8 mouse cellular contexts compared by ENCODE assay signal in the genomic region with DNA sequence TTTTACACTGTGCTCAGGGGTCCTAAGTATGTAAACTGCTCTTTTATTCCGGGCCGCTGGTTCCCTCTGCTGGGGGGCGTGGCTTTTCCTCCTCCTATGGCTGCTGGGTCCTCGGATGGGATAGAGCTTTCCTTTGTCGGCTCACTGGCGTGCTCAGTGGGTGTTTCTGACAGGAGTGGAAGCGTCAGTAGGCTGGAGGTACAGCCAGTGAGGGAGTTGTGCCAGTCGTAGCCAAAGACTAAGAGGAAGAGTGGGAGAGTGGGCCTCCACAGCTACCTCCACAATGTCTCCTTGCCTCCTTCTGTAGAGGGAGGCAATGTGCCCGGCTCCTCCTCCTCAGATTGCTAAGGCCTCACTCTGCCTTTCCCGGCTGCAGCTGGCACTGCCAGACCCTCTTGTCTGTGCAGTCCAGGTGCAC. TPM values are rescaled to one million over a fixed set of nuclear protein-coding genes. Genes with fewer than 3 reads are reported as not detected.
DNase-seq lines count a peak whose midpoint lies in the region; ATAC-seq and TF ChIP-seq lines count a peak whose summit lies in the region.

No protein-coding gene starts in this region.

- ATAC-seq in lung, postnatal 0 days = no peak
- ATAC-seq in forebrain, embryonic 12.5 days (ENCODE audit: low FRiP score) = peak; percentile 85
- ATAC-seq in stomach, embryonic 15.5 days (ENCODE audit: insufficient read depth, low FRiP score, low read depth) = no peak
- no peak for ATAC-seq in inflammation-experienced regulatory T-cells, adult 6 months

- peak overlapping the region; percentile 9 for H3K4me2 ChIP-seq in lung, postnatal 0 days (replicated peaks; ENCODE audit: low read depth, low read length)
- H3K4me2 ChIP-seq in forebrain, embryonic 12.5 days = peak overlapping the region; percentile 51
- peak overlapping the region; percentile 49 for H3K4me2 ChIP-seq in stomach, embryonic 15.5 days

- no peak overlapping the region for H3K9ac ChIP-seq in lung, postnatal 0 days (replicated peaks; ENCODE audit: low read depth)
- H3K9ac ChIP-seq in forebrain, embryonic 12.5 days = peak overlapping the region; percentile 45
- H3K9ac ChIP-seq in stomach, embryonic 15.5 days = no peak overlapping the region

- no peaks in the 10 kb centered on the region for H3K9me3 ChIP-seq in lung, postnatal 0 days (ENCODE audit: low read length)
- H3K9me3 ChIP-seq in forebrain, embryonic 12.5 days = no peaks in the 10 kb centered on the region
- H3K9me3 ChIP-seq in limb, embryonic 10.5 days (replicated peaks) = no peaks in the 10 kb centered on the region
- H3K9me3 ChIP-seq in stomach, embryonic 15.5 days = no peaks in the 10 kb centered on the region

- no peak for DNase-seq in lung, postnatal 0 days (ENCODE audit: low spot score)
- no peak for DNase-seq in lung, postnatal 25 days (ENCODE audit: low spot score)
- DNase-seq in limb, embryonic 10.5 days (ENCODE audit: low spot score) = peak; percentile 41
- no peak for DNase-seq in adrenal gland, postnatal 25 days
- DNase-seq in spleen, postnatal 14 days (ENCODE audit: low spot score in 2 of 2) = no peak

- TF ChIP-seq CTCF in lung, postnatal 0 days (IDR thresholded peaks at IDR 0.05) = no peak

- H3K4me3 ChIP-seq in lung, postnatal 0 days (ENCODE audit: low read depth, low read length) = no peak overlapping the region
- H3K4me3 ChIP-seq in forebrain, embryonic 12.5 days (replicated peaks) = peak overlapping the region; percentile 29
- peak overlapping the region; percentile 40 for H3K4me3 ChIP-seq in limb, embryonic 10.5 days
- 0 out of 2 replicates have a peak overlapping the region, but pooled peaks have one; percentile 15 for H3K4me3 ChIP-seq in stomach, embryonic 15.5 days (replicated peaks)

- 6% methylated on average over 10 of the region's 10 CpGs for WGBS in lung, postnatal 0 days
- WGBS in forebrain, embryonic 12.5 days = 2% methylated on average over 9 of the region's 10 CpGs
- WGBS in limb, embryonic 10.5 days = 8% methylated on average over 10 of the region's 10 CpGs
- 2% methylated on average over 10 of the region's 10 CpGs for WGBS in stomach, embryonic 15.5 days

- H3K4me1 ChIP-seq in lung, postnatal 0 days (ENCODE audit: insufficient read depth, low read depth, low read length) = no peaks in the 10 kb centered on the region
- H3K4me1 ChIP-seq in forebrain, embryonic 12.5 days = peaks cover 13% of the 10 kb centered on the region
- H3K4me1 ChIP-seq in limb, embryonic 10.5 days = peaks cover 8% of the 10 kb centered on the region
- H3K4me1 ChIP-seq in stomach, embryonic 15.5 days = no peaks in the 10 kb centered on the region

- H3K27me3 ChIP-seq in lung, postnatal 0 days (replicated peaks; ENCODE audit: insufficient read depth, low read length) = no peaks in the 10 kb centered on the region
- no peaks in the 10 kb centered on the region for H3K27me3 ChIP-seq in forebrain, embryonic 12.5 days
- H3K27me3 ChIP-seq in limb, embryonic 10.5 days (ENCODE audit: low read depth, poor library complexity, severe bottlenecking) = no peaks in the 10 kb centered on the region
- no peaks in the 10 kb centered on the region for H3K27me3 ChIP-seq in stomach, embryonic 15.5 days (replicated peaks)

- no peak overlapping the region for H3K27ac ChIP-seq in lung, postnatal 0 days (ENCODE audit: low read length)
- H3K27ac ChIP-seq in forebrain, embryonic 12.5 days = no peak overlapping the region
- H3K27ac ChIP-seq in limb, embryonic 10.5 days = peak overlapping the region; percentile 43; the same call in 1 of the 2 replicates
- H3K27ac ChIP-seq in stomach, embryonic 15.5 days = no peak overlapping the region

- TF ChIP-seq EP300 in lung, postnatal 0 days (IDR thresholded peaks at IDR 0.05) = no peak

- H3K36me3 ChIP-seq in lung, postnatal 0 days (ENCODE audit: insufficient read depth, low read length) = no peaks in the 10 kb centered on the region
- H3K36me3 ChIP-seq in forebrain, embryonic 12.5 days (replicated peaks) = no peaks in the 10 kb centered on the region
- no peaks in the 10 kb centered on the region for H3K36me3 ChIP-seq in limb, embryonic 10.5 days
- no peaks in the 10 kb centered on the region for H3K36me3 ChIP-seq in stomach, embryonic 15.5 days

RNA-seq across cellular contexts. Expression of a gene that starts 30.5 kb away (rescaled TPM):
- polyA plus RNA-seq in lung, postnatal 0 days (2015; fragmentation: Nextera tagmentation; extraction: Ambion mirVana) = 4.8 and 6.0 TPM in 2 replicates
- 4.9 and 5.7 TPM in 2 replicates for polyA plus RNA-seq in forebrain, embryonic 12.5 days (2016; fragmentation: Nextera tagmentation; extraction: Ambion mirVana)
- 1.6 and 2.1 TPM in 2 replicates for polyA plus RNA-seq in limb, embryonic 10.5 days (2016; fragmentation: Nextera tagmentation; extraction: Ambion mirVana)
- polyA plus RNA-seq in stomach, embryonic 15.5 days (2015; fragmentation: Nextera tagmentation; extraction: Ambion mirVana) = 16.2 and 16.7 TPM in 2 replicates
- 4.0 and 4.1 TPM in 2 replicates for total RNA-seq in adrenal gland, postnatal 25 days (2021)
- polyA plus RNA-seq in inflammation-experienced regulatory T-cells, adult 6 months (2017; shearing (Covaris generic)) = 1 to 10 TPM in 1 of 3 experiments, under 1 TPM in 2; 0.20 to 3.1 (median 0.42) TPM
